Comparison of ENCODE assay signal across 9 mouse cellular contexts in genomic region chr14:31365350-31365749, GRCm38 (mm10). TPM values are rescaled to one million over a fixed set of nuclear protein-coding genes. Genes with fewer than 3 reads are reported as not detected.
DNase-seq lines count a peak whose midpoint lies in the region; ATAC-seq and TF ChIP-seq lines count a peak whose summit lies in the region.
"Had no signal": no experiment of that assay in that cellular context is flagged by ENCODE, and none has a peak within 500 bp of the region (broad histone marks: within the 10 kb centered on the region; RNA-seq: fewer than 3 reads in every experiment).

No protein-coding gene starts in this region.

- DNase-seq in layer of hippocampus, adult 2 months (ENCODE audit: low spot score in 2 of 2): peak; percentile 53 to 88
- no peak for DNase-seq in layer of hippocampus, adult 9-11 months
- DNase-seq in ES-CJ7 (ENCODE audit: low read depth, low spot score): peak; percentile 55
- peak; percentile 88 for DNase-seq in adrenal gland, postnatal 14 days
- DNase-seq in embryo, embryonic 11.5 days (ENCODE audit: low read depth, low spot score): peak; percentile 37
- DNase-seq in layer of hippocampus, postnatal 14 days (ENCODE audit: low spot score in 2 of 2): peak; percentile 62 to 79
- peak; percentile 77 for DNase-seq in retina, embryonic 14.5 days (ENCODE audit: low spot score)

- TF ChIP-seq CTCF in layer of hippocampus, adult 2 months (conservative IDR thresholded peaks at IDR 0.05): peak; percentile 90

- no peak overlapping the region for H3K27ac ChIP-seq in layer of hippocampus, adult 2 months
- H3K27ac ChIP-seq: macrophage had no signal

- H3K4me3 ChIP-seq in layer of hippocampus, adult 2 months: no peak overlapping the region

- ATAC-seq in erythroblast, adult 5-6 weeks (replicated peaks; ENCODE audit: low FRiP score, poor library complexity, severe bottlenecking): no peak; the same call in 1 of the 2 replicates

RNA-seq across cellular contexts. Expression of gene Capn7, which starts 28.9 kb away (rescaled TPM):
- total RNA-seq in layer of hippocampus, adult 2 months (2021): 10 to 100 TPM; 35.6 to 39.4 TPM
- total RNA-seq in adrenal gland, postnatal 14 days (2021): 36.8 and 41.2 TPM in 2 replicates
- total RNA-seq in layer of hippocampus, postnatal 14 days (2021): 10 to 100 TPM; 36.6 to 41.0 TPM
- total RNA-seq in erythroblast, adult 5-6 weeks (2015; ENCODE audit: low replicate concordance): 10.0 and 17.3 TPM in 2 replicates
- 13.0 and 17.7 TPM in 2 replicates for total RNA-seq in erythroblast, adult 5-6 weeks (2017; ENCODE audit: low replicate concordance)

RNA-seq across cellular contexts. Expression of gene Dnah1, which starts 41.7 kb away (rescaled TPM):
- 1 to 10 TPM; 4.6 to 5.8 TPM for total RNA-seq in layer of hippocampus, adult 2 months (2021)
- total RNA-seq in adrenal gland, postnatal 14 days (2021): 1.0 and 1.2 TPM in 2 replicates
- 1 to 10 TPM; 2.4 TPM for total RNA-seq in layer of hippocampus, postnatal 14 days (2021)
- not detected in 2 replicates for total RNA-seq in erythroblast, adult 5-6 weeks (2015; ENCODE audit: low replicate concordance)
- under 0.01 TPM in 1 of 2 replicates, not detected in the other for total RNA-seq in erythroblast, adult 5-6 weeks (2017; ENCODE audit: low replicate concordance)
